Mouse (Mus musculus) MEL (cell line): ENCODE results near the gene Chst8.

Experiments used
- CHD1 ChIP-seq: IDR thresholded peaks from 2 replicates; pipeline ENCODE4 v1.6.1; 2012; ENCODE audit warnings: low read depth, mild to moderate bottlenecking, inconsistent platforms, low read length, improper control_type of control experiment
- CHD2 ChIP-seq: IDR thresholded peaks from 2 replicates; pipeline ENCODE4 v1.6.1; 2011; ENCODE audit warnings: low read length, improper control_type of control experiment
- CTCF ChIP-seq, 3 experiments: IDR thresholded peaks in 2 of 3; conservative IDR thresholded peaks in 1 of 3; 2 replicates each; pipeline ENCODE4 v1.5.1; 2011 to 2012; ENCODE audit warnings: low read length in 3 of 3, low read depth in 2 of 3, mild to moderate bottlenecking in 2 of 3, improper control_type of control experiment in 1 of 3, inconsistent platforms in 1 of 3, mixed read lengths in 1 of 3, moderate library complexity in 1 of 3; ENCODE audit not compliant: control insufficient read depth in 1 of 3, insufficient read depth in 1 of 3, poor library complexity in 1 of 3, severe bottlenecking in 1 of 3
- EP300 ChIP-seq, 2 experiments: IDR thresholded peaks; 2 replicates each; pipeline ENCODE4 v1.6.1; 2011; ENCODE audit warnings: improper control_type of control experiment in 2 of 2, low read length in 2 of 2, low read depth in 1 of 2, mild to moderate bottlenecking in 1 of 2
- GATA1 ChIP-seq: IDR thresholded peaks from 2 replicates; pipeline ENCODE4 v1.6.1; 2011; ENCODE audit warnings: low read depth, low read length, improper control_type of control experiment
- MAX ChIP-seq: IDR thresholded peaks from 2 replicates; pipeline ENCODE4 v1.6.1; 2011; ENCODE audit warnings: low read length, improper control_type of control experiment
- MAZ ChIP-seq: IDR thresholded peaks from 2 replicates; pipeline ENCODE4 v1.6.1; 2012; ENCODE audit warnings: low read depth, mild to moderate bottlenecking, inconsistent platforms, low read length, improper control_type of control experiment
- MEF2A ChIP-seq: IDR thresholded peaks from 2 replicates; pipeline ENCODE4 v1.6.1; 2014; ENCODE audit warnings: low read depth, mild to moderate bottlenecking, inconsistent platforms, low read length, improper control_type of control experiment; ENCODE audit not compliant: poor library complexity, insufficient replicate concordance, severe bottlenecking; ENCODE audit errors: extremely low read depth
- MYC ChIP-seq: IDR thresholded peaks from 2 replicates; pipeline ENCODE4 v1.6.1; 2011; ENCODE audit warnings: low read depth, mild to moderate bottlenecking, low read length, improper control_type of control experiment, moderate library complexity
- POLR2A ChIP-seq, 2 experiments: IDR thresholded peaks; 2 replicates each; pipeline ENCODE4 v1.6.1; 2011 to 2012; ENCODE audit warnings: low read length in 2 of 2, mild to moderate bottlenecking in 2 of 2, control low read depth in 1 of 2, improper control_type of control experiment in 1 of 2, low read depth in 1 of 2, moderate library complexity in 1 of 2; ENCODE audit not compliant: control insufficient read depth in 1 of 2, insufficient read depth in 1 of 2, poor library complexity in 1 of 2
- ZMIZ1 ChIP-seq: IDR thresholded peaks from 2 replicates; pipeline ENCODE4 v1.6.1; 2012; ENCODE audit warnings: low read depth, mild to moderate bottlenecking, inconsistent platforms, low read length, improper control_type of control experiment, moderate library complexity
- ZNF384 ChIP-seq: IDR thresholded peaks from 2 replicates; pipeline ENCODE4 v1.6.1; 2012; ENCODE audit warnings: low read depth, mild to moderate bottlenecking, inconsistent platforms, low read length, improper control_type of control experiment

GRCm38 (mm10) chr7:34722151-34722550 is 90.4 kb downstream of the Chst8 start:
- TF ChIP-seq CTCF (IDR thresholded peaks at IDR 0.05 in 2 of 3, conservative IDR thresholded peaks at IDR 0.05 in 1 of 3; ENCODE audit: control insufficient read depth in 1 of 3, insufficient read depth in 1 of 3, low read depth in 2 of 3, low read length in 3 of 3, poor library complexity in 1 of 3, severe bottlenecking in 1 of 3) (no peak), MAX (no peak), POLR2A (IDR thresholded peaks at IDR 0.05; ENCODE audit: control insufficient read depth in 1 of 2, insufficient read depth in 1 of 2, low read depth in 1 of 2, low read length in 2 of 2, poor library complexity in 1 of 2) (no peak), EP300 (IDR thresholded peaks at IDR 0.05; ENCODE audit: low read depth in 1 of 2, low read length in 2 of 2) (no peak), CHD2 (no peak), ZNF384 (no peak), CHD1 (no peak), MYC (no peak), MAZ (no peak), GATA1 (no peak), MEF2A (no peak), ZMIZ1 (no peak)
